In the genomic region with DNA sequence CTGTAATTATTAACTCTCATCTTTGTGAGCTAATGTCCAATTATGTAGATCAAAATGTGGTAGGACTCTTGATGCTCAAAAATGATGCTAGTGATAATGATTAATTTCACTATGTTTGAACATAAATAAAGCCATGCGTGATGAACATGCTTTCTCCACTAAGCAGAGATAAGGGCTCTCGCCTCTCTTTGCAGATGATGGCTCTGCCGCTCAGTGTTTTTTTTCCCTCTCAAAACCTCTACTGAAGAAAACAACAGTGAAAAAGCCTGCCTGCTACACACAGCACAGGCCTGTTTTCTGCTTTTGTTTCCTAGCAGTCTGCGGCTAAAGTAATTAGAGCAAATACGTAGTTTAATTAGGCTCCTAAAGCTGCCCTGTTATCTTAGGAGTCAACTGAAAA, we compare ENCODE assay signal across 31 mouse cellular contexts. TPM values are rescaled to one million over a fixed set of nuclear protein-coding genes. Genes with fewer than 3 reads are reported as not detected.
"Had no signal": no experiment of that assay in that cellular context is flagged by ENCODE, and none has a peak within 500 bp of the region (broad histone marks: within the 10 kb centered on the region; RNA-seq: fewer than 3 reads in every experiment).

No protein-coding gene starts in this region.

- H3K4me2 ChIP-seq: heart, embryonic 11.5 days; heart, embryonic 13.5 days; heart, embryonic 15.5 days; hindbrain, embryonic 13.5 days; hindbrain, embryonic 15.5 days; limb, embryonic 13.5 days; limb, embryonic 15.5 days; liver, embryonic 12.5 days had no signal

- ATAC-seq: hindbrain, postnatal 0 days; intestine, embryonic 16.5 days; liver, embryonic 12.5 days had no signal

- DNase-seq: gastrocnemius, postnatal 14 days; gastrocnemius, postnatal 36 days; heart, adult 11 months; heart, adult 2 months; heart, postnatal 14 days; heart, postnatal 36 days; kidney, adult 11 months; kidney, adult 2 months; kidney, postnatal 10 days; kidney, postnatal 25 days; kidney, postnatal 4 days; left cerebral cortex, postnatal 4 days had no signal

- H3K36me3 ChIP-seq: heart, embryonic 13.5 days; heart, embryonic 15.5 days; hindbrain, embryonic 13.5 days; hindbrain, embryonic 15.5 days; limb, embryonic 13.5 days; limb, embryonic 15.5 days; liver, embryonic 12.5 days had no signal

- H3K4me3 ChIP-seq: heart, adult 2 months; heart, embryonic 13.5 days; heart, embryonic 15.5 days; hindbrain, embryonic 13.5 days; hindbrain, embryonic 15.5 days; layer of hippocampus, adult 2 months; left cerebral cortex, adult 2 months; limb, embryonic 13.5 days; limb, embryonic 15.5 days; liver, embryonic 12.5 days had no signal

- H3K9ac ChIP-seq: heart, embryonic 13.5 days; heart, embryonic 15.5 days; hindbrain, embryonic 13.5 days; hindbrain, embryonic 15.5 days; limb, embryonic 13.5 days; limb, embryonic 15.5 days; liver, embryonic 12.5 days; liver, embryonic 14.5 days had no signal

- H3K27ac ChIP-seq: heart, adult 2 months; heart, embryonic 13.5 days; heart, embryonic 15.5 days; hindbrain, embryonic 13.5 days; hindbrain, embryonic 15.5 days; hindbrain, postnatal 0 days; layer of hippocampus, adult 2 months; left cerebral cortex, adult 2 months; limb, embryonic 13.5 days; limb, embryonic 15.5 days; liver, embryonic 12.5 days; liver, embryonic 14.5 days had no signal

- H3K4me1 ChIP-seq: heart, embryonic 13.5 days; limb, embryonic 13.5 days; liver, embryonic 12.5 days had no signal

- H3K9me3 ChIP-seq: heart, embryonic 13.5 days; heart, embryonic 15.5 days; hindbrain, embryonic 13.5 days; hindbrain, embryonic 15.5 days; limb, embryonic 13.5 days; limb, embryonic 15.5 days; liver, embryonic 12.5 days had no signal

RNA-seq across cellular contexts. Expression of gene Irs4, which starts 4.5 kb away (rescaled TPM):
- total RNA-seq: gastrocnemius, adult 18-20 months; gastrocnemius, adult 8-10 months; gastrocnemius, postnatal 14 days; gastrocnemius, postnatal 36 days; heart, adult 2 months; heart, postnatal 14 days; heart, postnatal 36 days; hematopoietic stem cell, adult 5-6 weeks; liver, adult 2 months had no signal
- polyA plus RNA-seq: heart, adult 2 months; heart, embryonic 15.5 days; heart, postnatal 0 days; kidney, adult 2 months; liver, adult 2 months; liver, embryonic 12.5 days; liver, embryonic 14.5 days; liver, embryonic 16.5 days had no signal
